Mouse (Mus musculus) hindbrain, postnatal 0 days (tissue): ENCODE data around the gene Sall1. TPM values are rescaled to one million over a fixed set of nuclear protein-coding genes. Genes with fewer than 3 reads are reported as not detected.

Experiments used
- ATAC-seq: fragments of 200-750 bp; cut with Nextera tagmentation; 2 replicates; pipeline ENCODE4 v1.8.0; 2017; ENCODE audit warnings: mild to moderate bottlenecking, moderate TSS enrichment, moderate library complexity
- DNase-seq: peaks from one replicate; pipeline ENCODE4 v3.0.0-alpha.2; 2015; ENCODE audit warnings: low spot score
- H3K27ac ChIP-seq: fragments of 300-500 bp; sonication (generic); 2 replicates; pipeline ENCODE4 v1.5.1; 2014; ENCODE audit warnings: mild to moderate bottlenecking
- H3K27me3 ChIP-seq: fragments of 300-500 bp; sonication (generic); 2 replicates; pipeline ENCODE4 v1.6.1; 2014; ENCODE audit warnings: low read length, mixed read lengths; ENCODE audit not compliant: insufficient read depth
- H3K36me3 ChIP-seq: fragments of 300-500 bp; sonication (generic); 2 replicates; pipeline ENCODE4 v1.6.1; 2014; ENCODE audit warnings: low read length, mixed read lengths; ENCODE audit not compliant: insufficient read depth
- H3K4me1 ChIP-seq: fragments of 300-500 bp; sonication (generic); 2 replicates; pipeline ENCODE4 v1.6.1; 2014; ENCODE audit warnings: antibody characterized with exemption, low read length, mixed read lengths; ENCODE audit not compliant: insufficient read depth
- H3K4me2 ChIP-seq: fragments of 300-500 bp; sonication (generic); 2 replicates; pipeline ENCODE4 v1.6.1; 2014; ENCODE audit warnings: low read depth, mild to moderate bottlenecking, low read length, moderate library complexity, mixed read lengths
- H3K4me3 ChIP-seq: fragments of 300-500 bp; sonication (generic); 2 replicates; pipeline ENCODE4 v1.5.1; 2014; ENCODE audit warnings: low read length
- H3K9ac ChIP-seq: fragments of 300-500 bp; sonication (generic); replicated peaks from 2 replicates; pipeline ENCODE4 v1.6.1; 2014; ENCODE audit warnings: mild to moderate bottlenecking, low read length, moderate library complexity, mixed read lengths
- H3K9me3 ChIP-seq: fragments of 300-500 bp; sonication (generic); 2 replicates; pipeline ENCODE4 v1.6.1; 2016; ENCODE audit warnings: low read length, mixed read lengths
- CTCF ChIP-seq: IDR thresholded peaks from 2 replicates; pipeline ENCODE4 v1.5.1; 2016; ENCODE audit warnings: antibody characterized with exemption, control low read depth, low read depth
- WGBS: fragments of 180-500 bp; shearing (Covaris S2); extraction: QIAGEN DNeasy Blood & Tissue Kit; methylation state at CpG from one replicate; pipeline ENCODE4 v1.1.7; 2014; 5-methylcytosine and 5-hydroxymethylcytosine counted together
- polyA plus RNA-seq: library from polyadenylated mRNA; unstranded; fragments of >200 nt; fragmentation: Nextera tagmentation; extraction: Ambion mirVana; gene quantifications from 2 replicates; pipeline ENCODE4 v1.2.1, GENCODE M21; 2015
- total RNA-seq: library from RNA; depleted of rRNA; stranded (reverse); fragments of >200 nt; gene quantifications from 2 replicates; pipeline ENCODE4 v1.2.3, GENCODE M21; 2014; rRNA removed

Sall1 gene
- total RNA-seq (7.5 and 10.7 TPM in 2 replicates), polyA plus RNA-seq (3.3 and 3.6 TPM in 2 replicates)

DNA sequence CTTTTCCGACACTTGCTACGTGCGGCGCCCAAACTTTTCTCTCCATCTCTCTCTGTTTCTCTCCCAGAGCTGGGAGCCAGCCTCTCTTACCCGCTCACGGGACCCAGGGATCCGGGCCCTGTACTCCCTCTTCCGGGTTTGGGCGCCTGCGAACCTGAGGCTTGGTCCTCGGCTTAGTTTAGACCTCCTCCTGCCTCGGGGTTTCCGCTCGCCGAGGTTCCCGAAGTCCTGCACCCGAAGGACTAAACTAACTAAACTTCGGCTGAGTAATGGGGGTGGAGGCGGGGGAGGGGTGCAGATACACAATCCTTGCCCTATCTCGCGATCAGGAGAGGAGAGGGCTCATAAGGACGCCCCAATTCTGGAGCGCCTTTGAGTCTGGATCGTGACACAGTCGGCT is at the start of gene Sall1:
Gene Sall1, minus strand, starts transcription at position 223 of the 400 bp plus-strand sequence.
- Histone ChIP-seq H3K9ac (peak within 1 kb of the TSS; percentile 67; the same call in 1 of the 2 replicates), H3K4me1 (no peaks in the 10 kb centered on the region), H3K27me3 (peaks cover 40% of the 10 kb centered on the region), H3K36me3 (no peaks in the 10 kb centered on the region), H3K4me2 (peak within 1 kb of the TSS; percentile 72), H3K9me3 (no peaks in the 10 kb centered on the region), H3K4me3 (peak within 1 kb of the TSS; percentile 52), H3K27ac (peak within 1 kb of the TSS; percentile 80)
- under 1% methylated on average over 25 of the region's 25 CpGs for WGBS
- no peak for TF ChIP-seq CTCF
- no peak for ATAC-seq
- DNase-seq = no peak

GRCm38 (mm10) chr8:89089916-89090315 is 46.0 kb upstream of the Sall1 start:
- Histone ChIP-seq H3K9me3 (no peaks in the 10 kb centered on the region), H3K36me3 (no peaks in the 10 kb centered on the region), H3K9ac (no peak overlapping the region), H3K27ac (no peak overlapping the region), H3K4me2 (no peak overlapping the region), H3K27me3 (no peaks in the 10 kb centered on the region), H3K4me3 (no peak overlapping the region), H3K4me1 (no peaks in the 10 kb centered on the region)
- ATAC-seq (no peak), DNase-seq (no peak)
- WGBS = 50% methylated on average over 5 of the region's 5 CpGs
- no peak for TF ChIP-seq CTCF

- no peak overlapping the region for H3K9ac ChIP-seq
- no peak overlapping the region for H3K4me2 ChIP-seq
- TF ChIP-seq CTCF = no peak
- no peak overlapping the region for H3K27ac ChIP-seq
- 79% methylated on average over 2 of the region's 2 CpGs for WGBS
- no peaks in the 10 kb centered on the region for H3K27me3 ChIP-seq
- ATAC-seq = no peak
- no peak for DNase-seq
- no peaks in the 10 kb centered on the region for H3K9me3 ChIP-seq
- no peak overlapping the region for H3K4me3 ChIP-seq
- H3K4me1 ChIP-seq = no peaks in the 10 kb centered on the region
- no peaks in the 10 kb centered on the region for H3K36me3 ChIP-seq
These were observed 35.2 kb upstream of the Sall1 start for GRCm38 (mm10) chr8:89079147-89079546.

DNA sequence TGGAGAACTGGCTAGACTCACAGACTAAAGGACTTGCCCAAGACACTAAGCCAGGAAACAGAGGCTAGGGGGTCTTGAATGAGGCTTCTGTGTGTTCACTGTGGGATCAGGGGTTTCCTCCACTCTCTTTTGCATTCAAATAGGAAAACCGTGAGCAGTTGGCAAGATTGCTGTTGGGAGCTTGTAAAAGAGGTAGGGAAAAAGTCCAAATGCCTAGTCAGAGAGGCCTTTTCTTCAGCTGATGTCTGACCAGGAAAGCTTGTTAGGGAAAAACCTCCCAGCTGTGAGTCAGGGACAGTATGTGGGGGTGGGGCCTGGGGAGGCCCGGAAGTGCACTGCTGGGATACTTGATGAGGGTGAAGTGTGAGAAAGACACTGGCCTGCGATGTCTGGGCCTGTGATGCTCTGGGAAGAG is 29.0 kb upstream of the Sall1 start:
- H3K9me3 ChIP-seq = no peaks in the 10 kb centered on the region
- H3K27ac ChIP-seq = peak overlapping the region; percentile 15; the same call in 1 of the 2 replicates
- no peak for TF ChIP-seq CTCF
- H3K4me1 ChIP-seq = no peaks in the 10 kb centered on the region
- no peak overlapping the region for H3K9ac ChIP-seq
- no peaks in the 10 kb centered on the region for H3K36me3 ChIP-seq
- DNase-seq (peak; percentile 55), ATAC-seq (peak; percentile 76; the same call in 1 of the 2 replicates)
- H3K27me3 ChIP-seq = no peaks in the 10 kb centered on the region
- no peak overlapping the region for H3K4me2 ChIP-seq
- 23% methylated on average over 3 of the region's 3 CpGs for WGBS
- H3K4me3 ChIP-seq = no peak overlapping the region

- Histone ChIP-seq H3K36me3 (no peaks in the 10 kb centered on the region), H3K4me2 (no peak overlapping the region), H3K4me1 (no peaks in the 10 kb centered on the region), H3K9ac (no peak overlapping the region), H3K4me3 (no peak overlapping the region), H3K27ac (no peak overlapping the region), H3K9me3 (no peaks in the 10 kb centered on the region), H3K27me3 (no peaks in the 10 kb centered on the region)
- 80% methylated on average over 3 of the region's 3 CpGs for WGBS
- TF ChIP-seq CTCF = no peak
- no peak for DNase-seq
- ATAC-seq = no peak
These were observed 23.5 kb upstream of the Sall1 start for GRCm38 (mm10) chr8:89067499-89067898.

- no peak for DNase-seq
- no peak overlapping the region for H3K4me3 ChIP-seq
- no peak for TF ChIP-seq CTCF
- no peak overlapping the region for H3K9ac ChIP-seq
- H3K4me1 ChIP-seq = peaks cover 5% of the 10 kb centered on the region; the same call in 1 of the 2 replicates
- H3K27me3 ChIP-seq = no peaks in the 10 kb centered on the region
- H3K27ac ChIP-seq = no peak overlapping the region
- WGBS = 52% methylated on average over 9 of the region's 9 CpGs
- no peak overlapping the region for H3K4me2 ChIP-seq
- ATAC-seq = no peak
- no peaks in the 10 kb centered on the region for H3K9me3 ChIP-seq
- H3K36me3 ChIP-seq = no peaks in the 10 kb centered on the region
These were observed 20.1 kb upstream of the Sall1 start for GRCm38 (mm10) chr8:89064042-89064441.

DNA sequence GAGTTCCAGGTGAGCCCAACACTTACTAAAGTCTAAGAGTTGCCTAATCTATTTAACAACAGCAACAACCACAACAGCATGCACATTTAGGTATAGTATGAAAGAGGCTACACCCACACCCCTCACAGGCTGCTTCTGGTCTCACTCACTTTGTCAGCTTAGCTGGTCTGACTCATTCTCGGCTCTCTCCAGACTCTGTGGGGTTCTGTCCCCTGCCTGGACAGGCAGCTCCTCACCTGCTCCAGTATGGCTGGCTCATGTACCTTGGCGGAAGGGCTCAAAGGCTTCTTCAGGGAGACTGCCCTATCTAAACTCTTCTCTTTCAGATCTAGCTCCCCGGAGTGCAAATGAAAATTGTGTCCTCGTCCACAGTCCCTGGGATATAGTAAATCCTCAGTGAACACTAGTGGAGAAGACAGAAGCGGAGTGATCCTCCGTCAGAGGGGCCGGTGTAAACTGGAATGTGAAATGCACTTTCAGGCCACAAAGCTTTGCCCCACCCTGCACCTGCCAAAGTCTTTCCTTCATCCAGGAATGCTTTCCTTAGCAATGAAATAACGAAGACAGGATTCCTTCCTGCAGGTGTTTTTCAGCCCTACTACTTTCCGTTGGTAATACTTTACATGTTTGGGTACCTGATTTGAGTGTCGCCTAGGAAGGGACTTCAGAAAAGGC is 19.5 kb upstream of the Sall1 start:
- ATAC-seq = no peak
- Histone ChIP-seq H3K9me3 (no peaks in the 10 kb centered on the region), H3K4me1 (peaks cover 5% of the 10 kb centered on the region; the same call in 1 of the 2 replicates), H3K36me3 (no peaks in the 10 kb centered on the region), H3K27me3 (no peaks in the 10 kb centered on the region), H3K9ac (no peak overlapping the region), H3K27ac (no peak overlapping the region), H3K4me3 (no peak overlapping the region), H3K4me2 (no peak overlapping the region)
- DNase-seq = no peak
- 83% methylated on average over 10 of the region's 10 CpGs for WGBS
- no peak for TF ChIP-seq CTCF
